Mouse (Mus musculus) telencephalon, adult 2 months (tissue): ENCODE measurements around the gene Iqgap2.

Source experiments
- DNase-seq: peaks from one replicate; pipeline ENCODE4 v3.0.0-alpha.2; 2011; ENCODE audit warnings: low read depth, low spot score

The Iqgap2 gene

DNA sequence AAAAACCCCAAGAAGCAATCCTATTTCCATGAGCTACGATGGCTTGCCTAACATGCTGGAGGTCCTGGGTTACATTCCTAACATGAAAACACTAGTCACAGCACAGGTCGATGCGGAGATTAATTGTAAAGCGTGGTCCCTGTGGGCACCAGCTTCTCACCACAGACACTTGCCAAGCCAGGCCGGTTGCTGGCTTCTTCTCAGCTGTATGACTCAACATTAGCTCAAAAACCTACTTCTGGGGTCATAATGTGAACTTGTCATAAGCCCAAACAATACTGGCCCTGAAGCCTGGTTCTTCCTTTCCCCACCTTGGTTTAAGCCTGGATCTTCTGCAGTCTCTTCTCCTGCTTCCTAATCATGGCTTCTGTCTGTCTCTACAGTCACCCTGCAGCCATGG is 306.8 kb downstream of the Iqgap2 start:
- DNase-seq, result no peak

DNA sequence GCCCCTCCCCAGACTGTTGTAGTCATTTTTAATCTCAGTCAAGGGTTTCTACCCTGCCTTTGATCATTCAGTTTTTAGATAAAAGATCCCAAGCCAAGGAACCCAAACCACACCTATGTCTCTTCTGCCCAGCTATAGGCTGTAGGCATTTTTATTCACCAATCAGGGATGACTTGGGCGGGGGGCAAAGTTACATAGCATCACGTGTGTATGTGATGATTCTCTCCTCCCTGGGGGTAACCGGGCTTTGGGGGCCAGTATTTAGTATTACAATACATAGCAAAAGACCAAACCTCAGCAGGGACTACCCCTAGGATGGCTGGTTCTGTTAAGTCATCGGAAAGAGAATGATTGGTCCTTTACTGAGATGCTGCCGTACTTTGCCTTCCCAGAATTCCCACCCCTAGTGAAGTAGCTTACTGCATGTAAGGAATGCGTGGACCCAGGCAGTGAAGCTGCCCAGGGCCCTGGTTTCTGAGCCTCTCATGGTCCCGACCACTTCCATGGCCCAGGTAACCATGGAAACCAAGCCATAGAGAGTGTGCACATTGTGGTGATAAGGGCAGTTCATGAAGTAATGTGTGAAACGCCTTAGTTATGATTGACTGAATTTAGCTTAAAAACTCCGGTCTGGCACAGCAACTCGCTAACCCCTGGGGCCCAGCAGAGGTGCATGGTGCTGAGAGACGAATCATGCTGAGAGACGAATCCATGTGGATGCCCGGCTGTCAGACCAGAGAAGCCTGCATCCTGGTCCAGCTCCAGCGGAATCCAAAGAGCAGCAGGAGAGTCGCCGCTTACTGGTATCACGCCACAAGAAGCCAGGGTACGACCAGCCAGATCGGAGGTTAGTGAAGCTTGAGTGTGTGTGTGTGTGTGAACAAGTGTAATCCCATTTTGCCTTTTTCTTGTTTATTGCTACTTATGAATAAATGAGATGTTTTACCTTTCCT is 308.2 kb downstream of the Iqgap2 start:
- no peak for DNase-seq

DNA sequence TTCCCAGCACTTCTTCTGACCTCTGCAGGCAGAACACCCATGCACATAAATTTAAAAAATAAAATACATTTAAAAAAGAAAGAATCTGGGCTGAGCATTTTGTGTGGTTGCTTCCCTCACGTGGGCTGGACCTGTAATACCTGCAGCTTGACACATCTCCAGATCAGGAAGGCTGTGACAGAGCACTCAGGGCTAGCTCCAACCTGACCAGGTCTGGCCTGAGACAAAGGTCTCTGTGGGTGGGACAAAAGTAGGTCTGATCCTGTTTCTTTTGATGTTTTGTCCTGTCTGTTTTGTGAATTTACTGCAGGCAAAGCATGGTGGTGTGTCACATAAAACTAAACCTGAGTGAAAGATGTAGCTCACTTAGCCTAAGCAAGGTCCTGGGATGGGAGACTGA is 309.9 kb downstream of the Iqgap2 start:
- DNase-seq, result no peak

DNA sequence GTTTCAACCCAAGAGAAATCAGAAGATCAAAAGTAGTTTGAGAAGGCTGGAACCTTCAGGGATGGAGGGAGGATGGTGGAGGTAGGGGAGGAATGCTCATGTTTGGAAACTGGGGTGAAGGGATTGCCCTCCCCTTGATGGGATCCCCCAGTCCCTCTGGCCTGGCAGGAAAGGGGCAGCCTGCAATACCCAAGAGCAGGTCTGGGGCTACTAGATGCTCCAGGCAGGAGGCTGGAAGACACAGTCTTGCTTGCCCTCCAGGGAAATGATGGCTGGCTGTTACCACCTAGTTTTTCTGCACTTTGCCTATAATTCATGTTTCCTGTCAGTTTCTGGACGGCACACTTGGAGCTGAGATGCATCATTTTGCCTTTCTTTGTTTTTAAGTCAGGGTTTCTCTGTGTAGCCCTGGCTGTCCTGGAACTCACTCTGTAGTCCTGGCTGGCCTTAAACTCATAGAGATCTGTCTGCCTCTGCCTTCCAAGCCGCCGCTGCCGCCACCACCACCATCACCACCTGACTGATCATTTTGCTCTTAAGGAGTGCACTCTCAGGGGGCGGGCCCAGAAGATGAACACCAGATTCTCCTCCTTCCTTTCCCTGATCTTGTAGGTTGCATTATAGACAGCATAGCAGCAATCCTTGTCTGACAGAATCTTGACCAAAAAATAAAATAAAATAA is 313.6 kb downstream of the Iqgap2 start:
- no peak for DNase-seq
